Mouse (Mus musculus): ENCODE results near the gene A730061H03Rik.

A730061H03Rik gene

DNA sequence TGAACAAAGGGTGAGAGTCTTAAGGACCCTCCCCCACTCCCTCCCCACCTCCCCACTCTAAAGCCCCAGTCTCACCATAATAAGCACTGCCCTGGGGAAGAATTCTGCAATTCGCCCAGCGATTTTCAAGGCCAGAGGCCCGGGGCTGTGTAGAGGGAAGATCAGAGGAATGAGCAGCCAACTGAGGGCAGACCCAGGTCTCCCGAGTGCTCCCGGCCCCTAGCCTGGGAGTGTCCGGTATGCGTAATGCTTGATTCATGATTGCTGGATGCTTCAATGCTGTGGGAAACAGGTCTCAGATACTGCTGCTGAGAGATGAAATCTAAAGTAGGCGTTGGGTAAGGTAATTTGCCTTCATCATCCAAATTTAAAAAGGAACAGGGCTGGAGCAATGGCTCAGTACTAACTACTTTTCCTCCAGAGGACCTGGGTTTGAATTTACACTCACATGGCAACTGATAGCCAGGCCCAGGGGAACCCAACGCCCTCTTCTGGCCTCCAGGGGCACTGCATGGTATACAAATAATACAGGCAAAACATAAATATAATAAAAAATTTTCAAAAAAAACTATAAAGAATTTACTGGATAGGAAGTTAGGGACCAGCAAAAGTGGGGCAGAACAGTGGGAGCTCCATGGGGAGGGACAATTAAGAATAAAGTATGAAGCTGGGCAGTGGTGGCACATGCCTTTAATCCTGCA, 21.9 kb upstream of the A730061H03Rik start:
- DNase-seq (ENCODE audit: low spot score in 2 of 2): no peak

DNA sequence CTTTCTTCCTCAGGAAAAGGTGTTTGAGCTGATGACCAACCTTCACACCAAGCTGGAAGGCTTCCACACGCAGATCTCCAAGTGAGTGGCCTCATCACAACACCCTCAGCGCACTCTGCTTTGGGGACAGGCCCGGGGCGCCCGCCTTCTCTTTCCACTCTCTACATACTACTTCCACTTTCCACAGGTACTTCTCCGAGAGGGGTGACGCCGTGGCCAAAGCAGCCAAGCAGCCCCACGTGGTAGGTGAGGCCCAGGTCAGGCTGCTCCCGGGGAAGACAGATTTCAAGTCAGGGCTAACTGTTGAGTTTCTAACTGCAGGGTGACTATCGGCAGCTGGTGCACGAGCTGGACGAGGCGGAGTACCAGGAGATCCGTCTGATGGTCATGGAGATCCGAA, 20.5 kb upstream of the A730061H03Rik start:
- no peak for DNase-seq (ENCODE audit: low spot score in 2 of 2)

DNA sequence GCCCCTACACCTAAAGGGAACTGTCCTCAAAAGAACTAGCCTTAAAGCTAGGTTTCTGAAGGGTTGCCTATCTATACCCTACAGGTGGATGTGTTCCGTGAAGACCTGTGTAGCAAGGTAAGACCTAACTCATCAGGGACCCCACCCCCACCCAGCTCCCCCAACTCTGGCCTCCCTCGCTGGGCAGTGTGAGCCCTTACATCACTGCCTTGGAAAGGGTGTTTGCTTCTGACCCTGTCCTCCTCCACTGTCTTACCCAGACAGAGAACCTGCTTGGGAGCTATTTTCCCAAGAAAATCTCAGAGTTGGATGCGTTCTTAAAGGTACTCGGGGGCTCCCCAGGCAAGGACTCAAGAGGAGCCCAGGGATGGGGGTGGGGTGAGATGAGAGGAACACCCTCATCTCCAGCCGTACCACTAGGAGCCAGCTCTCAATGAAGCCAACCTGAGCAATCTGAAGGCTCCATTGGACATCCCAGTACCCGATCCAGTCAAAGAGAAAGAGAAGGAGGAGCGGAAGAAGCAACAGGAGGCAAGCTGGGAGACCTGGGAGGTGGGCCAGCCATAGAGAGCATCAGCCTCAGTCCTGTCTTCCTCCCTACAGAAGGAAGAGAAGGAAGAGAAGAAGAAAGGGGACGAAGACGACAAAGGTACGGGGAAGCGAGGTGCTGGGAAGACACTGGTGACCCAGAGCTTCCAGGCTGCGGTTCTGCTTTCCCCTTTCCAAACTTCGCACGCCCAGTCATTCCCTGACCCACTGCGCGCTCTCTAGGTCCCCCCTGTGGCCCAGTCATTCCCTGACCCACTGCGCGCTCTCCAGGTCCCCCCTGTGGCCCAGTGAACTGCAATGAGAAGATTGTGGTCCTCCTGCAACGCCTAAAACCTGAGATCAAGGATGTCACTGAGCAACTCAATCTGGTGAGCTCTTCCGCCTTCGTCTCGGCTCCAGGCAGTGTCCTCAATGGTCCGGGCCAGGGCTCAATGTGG, 19.6 kb upstream of the A730061H03Rik start:
- no peak for DNase-seq (ENCODE audit: low spot score in 2 of 2)

DNA sequence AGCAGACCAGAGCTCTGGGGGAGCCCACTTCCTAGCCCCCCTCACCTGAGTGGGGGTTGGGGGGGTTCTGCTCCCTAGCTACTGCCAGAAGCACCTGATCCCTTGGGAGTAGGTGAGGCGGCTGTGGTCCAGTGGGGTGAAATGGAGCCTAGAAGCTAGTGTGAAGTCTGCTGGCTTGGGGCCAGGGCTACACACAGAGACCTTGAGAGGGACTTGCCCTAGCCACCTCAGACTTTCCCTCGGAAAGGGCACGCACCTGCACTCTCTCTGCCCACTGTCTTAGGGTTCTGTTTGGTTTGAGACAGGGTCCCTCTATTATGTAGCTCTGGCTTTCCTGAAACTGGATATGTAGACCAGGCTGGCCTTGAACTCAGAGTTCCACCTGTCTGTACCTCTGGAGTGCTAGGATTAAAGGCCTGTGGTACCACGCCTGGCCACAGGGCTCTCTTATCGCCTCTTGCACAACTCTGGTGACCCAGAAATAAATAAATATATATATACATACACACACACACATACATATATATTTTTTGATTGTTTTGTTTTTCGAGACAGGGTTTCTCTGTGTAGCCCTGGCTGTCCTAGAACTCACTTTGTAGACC, 18.6 kb upstream of the A730061H03Rik start:
- DNase-seq (ENCODE audit: low spot score in 2 of 2): peak in 1 of 2 experiments; percentile 43

DNA sequence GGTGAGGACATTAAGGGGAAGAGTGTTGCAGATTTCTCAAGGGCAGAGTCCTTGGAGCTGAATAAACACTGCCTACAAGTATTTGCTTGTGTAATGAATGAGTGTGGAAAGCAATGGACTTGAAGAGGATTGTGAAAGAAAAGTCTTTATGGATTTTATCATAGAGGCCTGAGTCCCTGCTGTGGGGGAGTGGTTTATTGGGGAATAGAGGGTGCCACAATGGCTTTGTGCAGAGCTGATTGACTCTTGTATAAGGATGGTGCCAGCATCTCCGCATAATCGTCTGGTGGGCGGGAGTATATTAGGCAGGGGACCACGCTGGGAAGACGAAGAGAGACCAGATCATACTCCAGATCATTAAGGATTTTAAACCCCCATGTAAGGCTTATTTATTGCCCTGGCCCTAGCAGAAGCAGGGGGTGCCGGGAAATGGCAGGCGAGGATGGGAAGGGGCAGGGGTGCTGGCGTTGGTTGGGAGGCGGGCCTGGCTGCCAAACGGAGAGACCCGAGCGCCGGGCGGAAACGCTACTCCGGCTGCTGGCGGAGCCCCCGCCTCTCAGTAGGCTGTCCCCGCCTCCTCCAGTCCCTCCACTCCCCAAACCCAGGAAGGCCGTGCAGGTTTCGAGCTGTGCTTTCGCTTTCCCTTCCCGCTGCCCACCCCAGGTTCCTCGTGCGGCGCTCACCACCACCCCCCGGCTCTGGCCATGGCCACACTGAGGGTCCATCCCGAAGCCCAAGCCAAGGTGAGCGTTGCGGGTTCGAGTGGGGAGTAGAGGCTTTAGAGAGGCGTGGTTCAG, 17.9 kb upstream of the A730061H03Rik start, which contains the start of gene Psme1:
TSS of gene Psme1 (plus strand) at position 253 of the 797 bp plus-strand sequence.
- peak; percentile 82 for DNase-seq (ENCODE audit: low spot score in 2 of 2)

DNA sequence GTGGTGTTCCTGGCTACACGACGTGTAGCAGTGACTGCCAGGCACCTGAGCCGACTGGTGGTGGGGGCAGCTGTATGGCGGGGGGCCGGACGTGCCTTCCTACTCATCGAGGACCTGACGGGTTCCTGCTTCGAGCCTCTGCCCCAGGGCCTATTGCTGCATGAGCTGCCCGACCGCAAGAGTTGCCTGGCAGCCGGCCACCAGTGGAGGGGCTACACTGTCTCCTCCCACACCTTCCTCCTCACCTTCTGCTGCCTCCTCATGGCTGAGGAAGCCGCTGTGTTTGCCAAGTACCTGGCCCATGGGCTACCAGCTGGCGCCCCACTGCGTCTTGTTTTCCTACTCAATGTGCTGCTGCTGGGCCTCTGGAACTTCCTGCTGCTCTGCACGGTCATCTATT, 16.2 kb upstream of the A730061H03Rik start:
- no peak for DNase-seq (ENCODE audit: low spot score in 2 of 2)

DNA sequence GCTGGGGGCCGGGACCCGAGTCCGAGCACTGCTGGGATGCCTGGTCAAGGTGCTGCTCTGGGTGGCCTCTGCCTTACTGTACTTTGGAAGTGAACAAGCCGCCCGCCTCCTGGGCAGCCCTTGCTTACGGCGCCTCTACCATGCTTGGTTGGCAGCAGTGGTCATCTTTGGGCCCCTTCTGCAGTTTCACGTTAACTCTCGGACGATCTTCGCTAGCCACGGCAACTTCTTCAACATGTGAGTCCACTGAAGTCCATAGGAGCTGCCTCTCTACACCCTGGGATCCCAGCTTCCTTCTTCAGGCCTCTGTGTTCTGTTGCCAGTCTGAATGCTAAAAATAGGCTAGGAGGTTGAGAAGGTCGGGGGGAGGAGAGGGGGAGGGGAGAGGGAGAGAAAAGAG, 15.5 kb upstream of the A730061H03Rik start:
- no peak for DNase-seq (ENCODE audit: low spot score in 2 of 2)

DNA sequence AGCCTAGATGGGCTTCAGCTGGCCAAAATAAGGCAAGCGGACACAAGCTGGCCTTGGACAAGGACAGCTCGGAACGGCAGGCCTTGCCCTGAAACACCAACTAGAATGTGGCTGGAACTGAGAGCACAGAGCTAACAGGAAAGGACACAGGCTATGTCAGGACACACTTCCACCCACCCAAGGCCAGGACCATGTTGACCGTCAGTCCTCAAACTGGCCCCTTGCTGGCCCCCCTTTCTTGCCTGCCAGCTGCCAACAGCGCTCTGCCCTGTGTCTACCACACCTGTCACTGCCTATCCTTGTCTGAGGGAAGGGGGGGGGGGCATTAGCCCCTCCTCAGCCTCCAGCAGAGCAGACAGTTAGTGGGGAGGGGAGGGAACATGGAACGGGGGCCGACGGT, 15.1 kb upstream of the A730061H03Rik start, which contains the start of gene Fitm1:
TSS of gene Fitm1 (plus strand) at position 316 of the 400 bp plus-strand sequence.
- no peak for DNase-seq (ENCODE audit: low spot score in 2 of 2)

DNA sequence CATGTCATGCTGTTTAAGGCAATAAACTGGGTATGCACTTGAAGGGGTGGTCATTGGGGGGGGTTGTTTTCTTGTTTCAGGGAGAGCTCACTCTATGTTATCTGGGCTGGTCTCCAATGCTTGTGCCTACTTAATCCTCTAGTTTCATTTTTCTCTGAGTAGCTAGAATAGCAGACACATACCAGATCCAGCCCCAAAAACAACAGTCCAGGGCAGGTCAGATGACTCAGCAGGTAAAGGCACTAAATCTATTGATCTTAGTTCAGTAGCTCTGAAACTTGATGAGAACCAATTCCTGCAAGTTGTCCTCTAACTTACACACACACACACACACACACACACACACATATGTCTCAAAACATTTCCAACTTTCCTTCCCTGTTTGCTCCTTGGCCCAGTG, 11.6 kb upstream of the A730061H03Rik start:
- DNase-seq (ENCODE audit: low spot score in 2 of 2): no peak

DNA sequence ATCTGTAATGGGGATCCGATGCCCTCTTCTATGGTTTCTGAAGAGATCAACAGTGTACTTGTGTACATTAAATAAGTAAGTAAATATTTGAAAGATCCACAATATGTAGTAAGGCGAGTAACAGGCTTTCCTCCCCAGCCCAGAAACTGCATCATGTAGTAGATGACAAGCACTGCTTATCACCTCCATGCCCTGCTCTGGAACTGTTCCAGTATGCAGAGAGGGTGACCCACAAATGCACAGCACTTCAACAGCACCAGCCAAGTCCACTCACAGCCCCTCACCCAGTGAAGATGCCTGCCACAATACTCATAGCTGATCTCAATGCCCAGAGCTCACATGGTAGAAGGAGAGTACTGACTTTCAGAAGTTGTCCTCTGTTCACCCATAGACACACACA, 10.4 kb upstream of the A730061H03Rik start:
- DNase-seq (ENCODE audit: low spot score in 2 of 2): no peak

DNA sequence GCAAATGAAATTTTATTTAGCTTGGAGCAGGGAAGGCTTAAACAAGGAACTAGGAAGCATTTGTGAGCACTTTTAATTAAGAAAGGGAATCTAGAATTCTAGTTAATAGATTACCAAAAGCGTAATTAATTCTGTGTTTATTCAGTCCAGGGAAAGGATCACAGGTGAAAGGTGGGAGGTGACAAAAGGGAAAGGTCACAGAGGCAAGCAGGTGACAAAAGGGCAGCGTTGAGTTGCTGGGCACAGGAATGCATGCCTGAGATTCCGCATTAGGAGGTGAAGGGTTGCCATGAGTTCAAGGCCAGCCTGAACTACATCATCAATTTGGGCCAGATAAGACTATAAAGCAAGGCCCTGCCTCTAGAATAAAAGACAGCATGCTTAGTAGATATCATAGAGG, 7.3 kb upstream of the A730061H03Rik start:
- no peak for DNase-seq (ENCODE audit: low spot score in 2 of 2)

DNA sequence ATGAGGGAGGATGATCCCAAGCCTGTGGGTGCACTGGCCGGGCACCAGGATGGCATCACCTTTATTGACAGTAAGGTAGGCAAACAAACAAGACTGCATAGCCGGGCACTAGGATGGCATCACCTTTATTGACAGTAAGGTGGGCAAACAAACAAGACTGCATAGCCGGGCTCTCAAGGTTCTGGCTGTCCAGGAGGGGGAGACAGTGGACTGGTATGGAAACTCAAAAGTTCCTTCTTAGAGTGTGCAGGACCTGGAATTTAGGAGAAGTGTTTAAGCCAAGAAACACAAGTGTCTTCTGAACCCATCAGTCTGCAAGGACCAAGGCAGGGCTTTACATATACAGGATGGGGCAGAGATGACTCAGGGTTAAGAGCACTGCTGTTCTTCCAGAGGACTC, 5.5 kb upstream of the A730061H03Rik start:
- DNase-seq (ENCODE audit: low spot score in 2 of 2): no peak

DNA sequence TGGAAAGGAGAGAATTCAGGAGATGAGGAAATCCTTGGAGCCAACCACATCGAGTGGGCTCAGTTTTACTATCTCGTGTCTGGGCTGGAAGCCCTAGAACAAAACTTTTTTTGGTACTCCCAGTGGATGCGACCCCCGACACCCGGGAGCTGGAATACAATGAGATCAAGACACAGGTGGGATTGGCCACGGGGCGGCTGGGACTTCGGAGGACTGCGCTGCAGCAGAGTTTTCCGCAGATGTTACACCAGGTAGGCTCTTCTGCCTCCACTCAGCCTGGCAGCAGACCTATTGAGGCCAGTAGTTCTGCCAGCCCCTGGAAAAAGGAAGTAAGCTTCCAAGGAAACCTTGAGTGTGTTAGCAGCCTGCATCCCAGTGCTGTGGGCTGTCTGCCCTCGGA, 3.0 kb upstream of the A730061H03Rik start:
- no peak for DNase-seq (ENCODE audit: low spot score in 2 of 2)

DNA sequence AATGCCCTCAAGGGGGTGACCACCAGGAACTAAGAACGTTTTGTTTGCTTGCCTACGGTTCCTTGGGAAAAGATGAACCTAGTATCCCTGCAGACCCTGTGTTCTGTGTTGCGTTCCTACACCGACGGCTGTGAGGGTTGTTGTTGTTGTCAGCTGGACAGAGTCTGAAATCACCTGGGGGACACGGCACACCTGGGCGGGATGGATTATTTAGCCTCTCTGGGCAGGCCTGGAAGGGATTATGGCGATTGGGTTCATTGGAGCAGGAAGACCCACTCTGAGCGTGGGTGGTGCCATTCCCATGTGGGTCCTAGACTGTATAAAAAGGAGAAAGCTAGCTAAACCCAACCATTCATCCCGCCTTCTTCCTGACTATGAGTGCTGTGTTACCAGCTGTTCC, 1.7 kb upstream of the A730061H03Rik start:
- DNase-seq (ENCODE audit: low spot score in 2 of 2): no peak

DNA sequence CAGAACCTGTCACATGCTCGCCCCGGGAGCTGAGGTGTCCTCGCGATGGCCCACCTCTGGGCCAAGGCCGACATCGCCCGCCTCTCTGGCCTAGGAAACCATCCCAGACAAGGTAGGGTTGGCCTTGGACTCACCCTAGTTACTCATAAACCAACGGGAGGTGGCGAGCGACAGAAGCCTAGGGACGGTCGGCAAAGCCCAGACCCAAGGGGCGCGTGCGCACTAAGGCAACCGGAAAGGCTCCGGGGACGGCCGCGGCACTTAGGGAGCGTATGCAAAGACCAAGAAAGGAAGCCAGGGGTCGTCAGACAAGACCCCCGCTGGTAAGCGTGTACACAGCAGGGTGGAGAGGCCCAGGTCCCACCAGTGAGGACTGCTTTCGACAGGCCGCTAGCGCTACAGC, 406 bp downstream of the A730061H03Rik start, which contains the start of gene Dcaf11:
TSS of gene Dcaf11 (plus strand) at position 208 of the 403 bp plus-strand sequence.
- DNase-seq (ENCODE audit: low spot score in 2 of 2): peak; percentile 85 to 87

DNA sequence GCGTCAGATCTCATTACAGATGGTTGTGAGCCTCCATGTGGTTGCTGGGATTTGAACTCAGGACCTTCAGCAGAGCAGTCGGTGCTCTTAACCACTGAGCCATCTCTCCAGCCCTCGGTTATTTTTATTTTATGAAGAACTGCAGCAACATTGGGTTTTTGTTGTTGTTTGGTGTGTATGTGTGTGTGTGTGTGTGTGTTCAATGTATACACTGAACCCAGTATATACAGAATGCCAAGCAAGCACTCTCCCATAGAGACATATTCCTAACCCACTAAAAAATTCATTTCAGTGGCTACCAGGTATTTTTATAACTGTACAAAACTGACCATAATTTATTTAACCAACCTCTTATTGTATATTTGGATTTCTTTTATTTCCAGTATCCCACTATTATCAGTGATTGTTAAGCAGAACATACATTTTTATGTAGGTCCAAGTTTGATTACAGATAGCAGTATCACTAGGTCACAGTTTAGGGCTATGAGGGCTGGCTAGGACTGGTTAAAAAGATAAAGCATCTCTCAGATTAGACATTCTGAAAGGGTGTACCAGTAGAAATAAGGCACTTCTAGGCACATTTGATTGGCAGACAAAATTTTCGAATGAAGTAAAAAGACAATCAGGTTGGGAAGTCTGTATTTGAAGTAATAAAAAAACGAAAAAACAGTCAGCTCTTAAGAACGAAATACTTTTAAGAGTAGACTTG, 1.3 kb downstream of the A730061H03Rik start:
- no peak for DNase-seq (ENCODE audit: low spot score in 2 of 2)

DNA sequence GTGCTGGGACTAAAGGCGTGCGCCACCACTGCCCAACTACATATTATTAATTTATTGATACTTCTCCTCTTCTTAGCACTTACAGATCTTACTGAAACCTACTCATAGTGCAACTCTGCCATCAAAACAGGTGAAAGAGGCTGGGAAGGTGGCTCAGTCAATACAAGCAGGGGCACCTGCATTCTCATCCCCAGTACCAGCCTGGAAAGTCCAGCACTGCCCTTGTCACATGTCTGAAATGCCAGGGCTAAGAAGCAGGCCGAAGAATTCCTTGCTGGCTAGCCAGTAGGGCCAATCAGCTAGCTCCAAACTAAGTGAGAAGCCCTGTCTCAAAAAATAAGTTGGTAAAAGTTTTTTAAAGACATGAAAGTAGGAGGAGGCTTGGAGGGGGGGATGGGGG, 2.6 kb downstream of the A730061H03Rik start:
- no peak for DNase-seq (ENCODE audit: low spot score in 2 of 2)

DNA sequence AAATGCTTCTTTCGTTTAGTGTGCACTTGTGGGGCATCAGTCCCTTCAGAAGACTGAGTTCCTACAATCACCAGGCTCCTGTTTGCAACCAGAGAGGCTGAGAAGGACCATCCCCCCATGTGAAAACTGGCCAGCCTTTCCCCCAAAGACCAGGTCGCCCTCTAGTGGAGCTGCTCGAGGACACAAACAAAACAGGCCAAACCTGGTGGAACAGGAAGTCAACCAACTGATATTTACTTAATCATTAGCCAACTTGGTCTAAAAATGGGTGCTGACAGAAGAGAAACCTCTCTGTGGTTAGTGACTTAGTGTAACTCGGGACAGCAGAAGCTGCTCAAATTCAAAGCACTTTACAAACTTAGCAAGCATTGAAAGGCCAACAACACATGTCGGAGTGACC, 3.2 kb downstream of the A730061H03Rik start:
- peak; percentile 77 to 88 for DNase-seq (ENCODE audit: low spot score in 2 of 2)

DNA sequence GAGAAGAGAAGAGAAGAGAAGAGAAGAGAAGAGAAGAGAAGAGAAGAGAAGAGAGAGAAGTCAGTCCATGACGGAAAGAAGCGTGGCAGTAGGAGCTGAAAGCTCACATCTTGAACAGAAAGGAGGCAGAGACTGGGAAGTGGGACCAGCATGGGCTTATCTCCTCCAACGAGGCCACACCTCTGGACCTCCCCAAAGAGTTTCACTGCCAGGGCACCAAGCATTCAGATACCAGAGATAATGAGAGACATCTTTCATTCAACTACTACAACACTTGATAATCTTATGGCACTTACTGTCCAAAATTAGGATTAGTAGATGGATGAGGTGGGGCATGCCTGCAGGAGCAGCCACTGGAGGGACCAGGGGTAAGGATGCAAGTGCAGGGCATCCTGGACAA, 4.4 kb downstream of the A730061H03Rik start:
- DNase-seq (ENCODE audit: low spot score in 2 of 2): no peak

DNA sequence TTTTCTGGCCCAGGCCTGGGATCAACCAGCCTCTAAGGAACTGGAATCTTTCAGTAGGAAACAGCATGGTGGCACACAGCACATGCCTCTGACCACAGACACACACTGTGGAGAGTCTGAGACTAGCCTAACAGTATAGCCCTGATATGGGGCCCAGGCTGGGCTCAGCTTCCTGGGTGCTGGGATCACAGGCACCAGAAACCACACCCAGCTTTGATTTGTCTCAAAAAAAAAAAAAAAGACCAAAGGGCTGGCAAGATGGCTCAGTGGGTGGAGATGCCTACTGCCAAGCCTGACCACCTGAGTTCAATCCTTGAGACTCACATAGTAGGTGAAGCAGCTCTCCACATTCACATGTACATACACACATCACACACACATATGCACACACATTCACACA, 5.6 kb downstream of the A730061H03Rik start:
- DNase-seq (ENCODE audit: low spot score in 2 of 2): no peak

DNA sequence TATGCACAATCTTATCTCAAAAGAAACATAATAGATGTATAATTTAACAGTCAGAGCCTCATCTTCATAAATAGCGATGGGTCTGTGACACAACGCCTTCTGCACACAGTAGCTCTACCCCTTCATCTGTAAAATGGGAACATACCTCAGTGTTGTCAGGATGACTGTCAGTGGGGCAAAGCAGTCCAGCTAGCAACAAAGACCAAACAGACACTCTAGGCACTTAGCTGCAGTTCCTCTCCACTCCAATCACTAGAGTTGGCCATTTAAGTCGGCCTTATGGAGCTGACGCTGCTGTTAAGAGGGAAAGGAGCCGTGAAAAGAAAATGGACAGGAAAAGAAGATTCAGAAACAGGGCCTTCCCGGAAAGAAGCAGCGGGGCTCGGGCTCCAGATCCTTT, 8.4 kb downstream of the A730061H03Rik start:
- no peak for DNase-seq (ENCODE audit: low spot score in 2 of 2)
